Mouse (Mus musculus) adrenal gland, adult 8-10 months (tissue): Measurements from ENCODE around the gene Bsn. TPM values are rescaled to one million over a fixed set of nuclear protein-coding genes. Genes with fewer than 3 reads are reported as not detected.
"Not testable (repeated sequence)": the region's sequence is repeated elsewhere in the genome, so short reads cannot be mapped to it uniquely, and the experiment has no call there.

ENCODE experiments used
- DNase-seq: peaks from one replicate; pipeline ENCODE4 v3.0.0; 2022
- total RNA-seq, 4 experiments: library from RNA; stranded (reverse); gene quantifications; 2 replicates each; pipeline ENCODE4 v1.2.4; 2022

Gene Bsn
- total RNA-seq, 4 experiments from 2014 or later, result 3.7 to 6.8 (median 6.4) TPM

DNA sequence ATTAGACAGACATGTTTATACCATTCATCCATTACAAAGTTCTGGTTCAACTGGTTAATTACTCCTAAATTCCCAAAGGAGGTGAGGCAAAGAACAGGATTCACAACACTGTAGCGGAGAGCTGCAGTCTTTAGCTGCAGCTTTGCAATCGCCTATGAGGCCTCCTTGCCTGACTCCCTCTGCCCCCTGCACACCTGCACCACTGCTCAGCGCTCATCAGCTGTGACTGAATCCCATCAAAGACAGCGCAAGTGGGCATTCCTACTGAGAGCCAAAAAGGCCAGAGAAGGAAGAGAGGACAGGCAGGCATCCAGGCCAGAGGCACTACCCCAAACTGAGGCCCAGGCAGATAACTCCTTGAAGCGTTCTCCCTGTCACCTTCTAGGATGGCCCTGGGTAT is 42.6 kb downstream of the Bsn start:
- no peak for DNase-seq

DNA sequence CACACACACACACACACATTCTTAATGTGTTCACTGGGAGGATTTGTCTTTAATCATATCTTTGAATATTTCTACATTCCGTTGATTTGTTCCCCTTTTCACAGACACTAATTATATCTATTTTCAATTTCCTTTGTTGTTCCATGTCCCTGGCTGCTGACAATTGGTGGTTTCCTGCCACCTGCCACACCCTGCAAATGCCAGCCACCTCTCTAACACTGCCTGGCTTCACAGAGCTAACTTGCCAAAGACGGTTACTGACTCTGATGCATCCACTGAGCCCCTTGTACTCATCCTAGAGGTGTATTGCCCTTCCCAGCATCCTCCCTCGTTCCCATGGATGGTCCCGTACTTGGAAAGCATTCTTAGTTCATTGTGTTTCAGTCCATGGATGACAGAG is 43.7 kb downstream of the Bsn start:
- DNase-seq, result no peak

DNA sequence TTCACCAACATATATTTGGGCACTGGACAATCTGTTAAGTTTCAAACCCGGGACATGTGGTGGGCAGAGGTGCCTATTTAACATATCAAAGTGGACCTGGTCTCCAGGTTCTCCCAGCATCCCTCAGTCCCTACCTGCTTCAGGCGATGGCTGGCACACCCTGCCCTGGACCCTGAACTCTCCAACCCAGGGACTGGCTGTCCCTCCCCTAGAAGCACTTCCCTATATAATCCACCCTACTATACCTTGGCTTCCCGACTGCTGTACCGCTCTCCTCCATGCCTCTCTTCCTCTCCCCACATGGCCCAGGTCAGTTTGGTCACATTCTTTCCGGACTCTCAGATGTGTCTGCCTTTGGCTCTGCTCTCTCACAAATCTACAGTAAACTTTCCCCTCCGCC is 44.4 kb downstream of the Bsn start:
- DNase-seq, result no peak

DNA sequence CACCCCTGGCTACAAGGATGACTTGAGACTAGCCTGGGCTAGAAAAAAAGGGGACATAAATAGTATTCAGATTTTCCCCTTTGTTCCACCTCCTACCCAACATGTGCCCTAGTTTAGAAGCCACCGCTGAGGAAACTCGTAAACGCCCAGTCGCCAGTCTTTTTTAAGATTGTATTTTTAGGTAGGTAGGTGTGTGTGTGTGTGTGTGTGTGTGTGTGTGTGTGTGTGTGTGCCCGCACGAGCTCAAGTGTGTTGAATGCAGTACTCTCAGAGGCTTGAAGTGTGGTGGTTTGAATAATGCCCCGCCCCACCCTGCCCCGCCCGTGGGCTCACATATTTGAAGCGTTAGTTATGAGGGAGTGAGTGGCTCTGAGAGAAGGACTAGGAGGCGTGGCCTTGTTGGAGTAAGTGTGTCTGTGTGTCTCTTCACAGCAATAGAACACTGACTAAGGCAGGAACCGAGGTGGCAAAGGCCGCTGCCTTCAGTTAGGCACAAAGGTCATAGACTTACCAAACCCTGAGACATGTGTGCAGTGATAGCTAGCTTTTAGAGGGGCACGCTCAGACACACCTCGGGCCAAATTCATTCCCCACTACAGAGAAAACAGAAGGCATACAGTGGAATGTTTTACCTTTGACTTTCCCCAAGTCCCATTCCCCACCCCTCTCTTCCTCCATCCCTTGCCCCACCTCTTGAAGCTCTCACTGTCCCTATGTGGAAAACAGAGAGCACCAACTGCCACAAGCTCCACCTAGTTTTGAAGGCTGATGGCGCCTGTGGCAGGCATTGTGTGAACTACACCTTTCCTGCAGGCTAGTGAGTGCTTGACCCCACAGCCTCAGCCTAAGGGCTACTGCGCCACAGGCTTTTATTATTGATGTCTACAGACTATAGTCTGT is 45.6 kb downstream of the Bsn start:
- no peak for DNase-seq

DNA sequence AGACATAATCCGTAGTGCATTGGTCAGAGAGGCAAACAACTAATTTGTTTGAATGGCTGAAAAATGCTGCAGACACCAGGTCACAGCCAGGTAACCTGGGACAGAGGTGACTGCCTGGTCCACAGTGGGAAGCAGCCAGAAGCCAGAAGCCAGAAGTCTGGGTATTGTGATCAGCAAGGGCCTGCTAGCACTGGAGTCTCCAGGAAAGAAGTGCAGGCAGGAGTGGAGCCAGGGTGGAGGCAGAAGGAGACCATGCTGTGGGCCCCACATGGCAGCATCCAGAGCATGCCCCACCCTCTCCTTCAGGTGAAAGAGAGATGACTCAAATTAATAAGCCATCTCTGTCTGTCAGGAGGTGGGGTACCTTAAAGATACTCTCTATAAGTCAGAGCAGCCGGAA is 46.7 kb downstream of the Bsn start:
- no peak for DNase-seq

DNA sequence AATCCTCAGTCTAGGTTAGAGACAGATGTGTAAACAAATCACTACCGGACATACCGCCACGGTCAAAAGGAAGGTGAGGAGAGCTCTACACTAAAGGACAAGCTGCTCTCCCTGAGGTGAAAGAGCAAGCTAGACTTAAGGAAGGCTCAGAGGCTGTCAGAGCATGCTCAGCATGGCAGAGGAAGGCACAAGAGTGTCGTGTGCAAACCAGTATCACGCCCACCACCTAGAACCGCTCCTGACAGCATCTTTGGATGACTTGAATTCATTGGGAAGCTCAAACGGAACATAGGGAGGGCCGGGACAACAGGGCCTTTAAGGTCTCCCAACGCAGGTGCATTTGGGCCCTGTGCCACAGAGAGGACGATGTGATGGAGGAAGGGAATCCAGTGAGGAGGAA is 48.8 kb downstream of the Bsn start:
- DNase-seq, result no peak

DNA sequence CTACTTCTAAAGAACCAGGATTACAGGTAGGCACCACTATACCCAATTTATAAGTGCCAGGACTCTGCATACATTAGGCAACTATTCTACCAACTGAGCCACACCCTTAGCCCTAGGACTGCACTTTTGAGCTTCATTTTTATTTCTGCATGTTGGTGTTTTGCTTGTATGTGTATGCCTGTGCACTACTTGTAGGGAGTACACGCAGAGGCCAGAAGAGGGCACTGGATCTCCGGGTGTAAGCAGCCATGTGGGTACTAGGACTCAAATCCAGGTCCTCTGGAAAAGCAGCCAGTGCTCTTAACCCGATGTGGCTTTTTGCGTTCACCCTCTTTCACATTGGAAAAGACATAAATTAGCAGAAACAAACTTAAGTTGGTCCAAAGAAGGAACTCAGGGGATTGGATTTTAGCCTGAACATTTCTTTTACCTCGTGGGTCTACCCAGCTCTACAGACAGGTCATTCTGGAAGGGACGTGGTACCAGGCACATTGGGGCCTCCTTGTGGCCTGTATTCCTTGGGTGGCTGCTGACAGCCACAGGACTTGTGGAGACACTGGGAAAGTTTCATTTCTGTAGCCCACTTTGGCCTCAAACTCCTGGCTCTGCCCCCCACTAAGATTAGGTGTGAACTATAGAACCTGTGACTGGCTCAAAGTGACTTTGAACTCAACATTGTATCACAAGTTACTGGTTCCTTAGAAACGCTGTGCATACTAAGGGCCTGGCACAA is 50.1 kb downstream of the Bsn start:
- no peak for DNase-seq

DNA sequence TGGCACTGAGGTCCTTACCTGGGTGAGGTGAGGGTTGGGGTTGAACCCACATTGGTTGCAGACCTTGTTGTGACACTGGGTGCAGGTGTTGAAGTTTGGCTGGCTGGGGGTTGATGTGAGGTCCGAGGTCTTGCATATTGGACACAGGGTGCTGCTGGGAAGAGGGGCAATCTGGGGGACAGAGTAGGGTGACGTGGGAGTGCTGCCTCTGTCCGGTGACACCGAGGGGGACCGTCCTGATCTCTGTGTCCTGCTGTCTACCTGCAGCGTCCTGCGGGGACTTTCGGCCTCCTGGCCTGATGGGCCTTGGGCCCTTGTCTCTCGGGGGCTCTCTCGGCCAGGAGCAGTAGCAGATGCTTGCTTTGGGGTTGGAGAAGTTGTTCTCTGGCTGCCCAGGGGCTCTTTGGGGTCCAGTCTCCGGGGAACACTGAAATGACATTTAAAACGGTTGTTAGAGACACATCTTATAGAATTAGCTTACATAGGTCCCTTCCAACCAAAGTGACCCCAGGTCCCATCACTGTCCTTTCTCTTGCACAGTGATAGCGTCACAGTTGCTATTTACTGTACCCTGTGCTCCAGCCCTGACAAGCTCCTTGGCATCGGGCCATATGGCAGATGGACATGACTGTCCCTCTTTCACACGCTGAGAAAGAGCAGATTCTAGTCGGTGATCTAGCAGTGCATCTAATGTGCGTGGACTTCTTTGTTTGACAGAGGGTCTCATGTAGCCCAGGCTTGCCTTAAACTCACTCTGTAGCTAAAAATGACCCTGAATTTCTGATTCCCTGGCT is 50.8 kb downstream of the Bsn start:
- DNase-seq, result no peak

DNA sequence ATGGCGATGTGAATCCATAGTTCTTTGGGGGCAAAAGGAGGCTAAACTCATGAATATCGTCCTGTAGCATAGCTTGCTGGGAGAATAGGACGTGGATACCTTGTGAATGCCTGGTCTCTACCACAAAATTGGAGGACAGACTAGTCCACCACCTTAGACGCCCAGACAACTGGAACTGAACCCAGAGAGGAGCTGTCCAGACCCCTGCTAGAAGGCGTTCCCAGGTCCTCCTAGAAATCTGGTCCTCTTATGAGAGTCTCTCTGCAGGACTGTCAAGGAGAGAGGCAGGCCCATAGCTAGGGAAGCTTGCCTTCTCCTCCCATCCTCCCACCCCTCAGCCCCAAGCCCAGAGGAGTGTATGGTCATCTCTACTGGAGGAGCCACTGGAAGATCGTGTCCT is 52.1 kb downstream of the Bsn start:
- no peak for DNase-seq

DNA sequence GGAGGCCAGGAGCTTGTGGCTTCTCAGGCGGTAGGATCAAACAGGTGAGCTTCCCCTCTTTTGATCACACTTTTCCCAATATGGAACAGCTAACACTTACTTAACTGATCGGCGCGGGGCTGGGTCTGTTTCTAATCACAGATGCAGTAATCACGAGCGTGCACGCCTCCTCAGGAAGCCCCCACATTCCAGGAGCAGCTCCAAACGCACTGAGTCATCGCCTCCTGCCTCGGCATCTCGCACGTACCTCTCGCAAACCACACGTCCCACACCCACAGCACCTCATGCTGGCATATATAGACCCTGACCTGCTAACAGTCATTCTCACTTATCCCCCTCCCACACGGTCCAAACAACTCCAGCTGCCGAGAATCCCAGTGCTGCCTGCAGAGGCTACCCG is 52.7 kb downstream of the Bsn start:
- no peak for DNase-seq

DNA sequence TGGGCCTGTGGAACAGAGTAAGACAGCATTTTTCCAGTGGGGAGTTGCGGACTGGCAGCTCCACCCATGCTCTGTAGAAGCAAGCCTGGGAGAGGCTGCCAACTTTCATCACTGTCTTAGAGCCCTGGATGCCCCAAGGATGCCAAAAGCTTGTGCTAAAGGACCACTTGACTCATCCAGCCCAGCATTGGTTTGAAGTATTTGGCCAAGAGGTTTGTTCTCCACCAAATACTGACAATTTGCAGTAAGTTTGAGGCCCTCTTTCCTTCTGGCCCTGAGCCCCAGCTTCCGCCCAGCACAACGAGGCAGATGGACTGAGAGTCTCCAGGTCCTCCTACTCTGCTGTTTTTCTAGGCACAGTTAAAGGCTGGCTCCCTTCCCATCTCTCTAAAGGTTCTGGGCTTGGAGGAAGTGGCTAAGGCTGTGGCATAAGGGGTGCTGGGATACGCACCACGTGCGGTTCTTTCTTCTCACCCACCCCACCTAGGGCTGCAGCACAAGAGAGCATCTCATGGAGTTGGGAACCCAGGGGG is 53.2 kb downstream of the Bsn start:
- no peak for DNase-seq

DNA sequence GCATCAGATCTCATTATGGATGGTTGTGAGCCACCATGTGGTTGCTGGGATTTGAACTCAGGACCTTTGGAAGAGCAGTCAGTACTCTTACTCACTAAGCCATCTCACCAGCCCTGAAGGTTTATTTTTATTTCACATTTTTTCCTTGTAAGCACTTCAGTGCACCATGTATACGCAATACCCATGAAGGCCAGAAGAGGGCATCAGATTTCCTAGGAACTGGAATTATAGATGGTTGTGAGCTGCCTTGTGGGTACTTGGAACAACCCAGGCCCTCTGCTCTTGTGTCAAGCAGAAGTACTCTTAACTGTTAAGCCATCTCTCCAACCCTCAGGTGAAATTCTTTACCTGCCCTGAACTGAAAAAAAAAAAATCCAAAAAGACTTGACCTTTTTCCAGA is 54.0 kb downstream of the Bsn start:
- DNase-seq, result no peak

DNA sequence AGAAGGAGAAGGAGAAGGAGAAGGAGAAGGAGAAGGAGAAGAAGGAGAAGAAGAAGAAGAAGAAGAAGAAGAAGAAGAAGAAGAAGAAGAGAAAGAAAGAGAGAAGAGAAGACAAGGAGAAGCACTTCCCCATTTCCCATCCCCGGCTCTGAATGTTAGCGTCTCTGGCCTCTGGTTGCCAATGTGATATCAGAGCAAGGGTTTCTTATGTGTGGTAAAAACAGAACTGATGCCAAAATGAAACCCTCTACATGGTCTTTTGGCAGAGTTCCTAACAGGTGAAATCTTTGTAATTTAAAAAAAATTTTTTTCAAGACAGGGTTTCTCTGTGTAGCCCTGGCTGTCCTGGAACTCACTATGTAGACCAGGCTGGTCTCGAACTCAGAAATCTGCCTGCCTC is 54.5 kb downstream of the Bsn start:
- DNase-seq, result not testable (repeated sequence)

DNA sequence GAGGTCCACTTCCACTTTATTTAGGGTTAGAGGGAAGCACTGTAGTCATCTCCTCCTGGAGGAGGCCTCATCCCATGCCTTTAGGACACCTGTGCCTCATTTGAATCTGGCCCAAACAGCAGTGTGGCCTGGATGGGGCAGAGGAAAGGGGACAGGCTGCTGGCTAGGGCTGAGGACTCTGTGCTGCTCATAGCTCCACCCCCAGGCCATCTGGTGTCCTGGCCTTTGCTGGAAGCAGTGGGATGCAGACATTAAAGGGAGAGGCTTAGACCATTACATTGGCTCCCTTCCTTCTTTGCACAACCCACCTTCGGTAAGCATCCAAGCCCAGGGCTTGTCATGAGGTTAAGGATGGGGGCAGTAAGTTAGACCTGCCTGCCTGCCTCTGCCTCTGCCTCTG is 56.7 kb downstream of the Bsn start:
- no peak for DNase-seq

DNA sequence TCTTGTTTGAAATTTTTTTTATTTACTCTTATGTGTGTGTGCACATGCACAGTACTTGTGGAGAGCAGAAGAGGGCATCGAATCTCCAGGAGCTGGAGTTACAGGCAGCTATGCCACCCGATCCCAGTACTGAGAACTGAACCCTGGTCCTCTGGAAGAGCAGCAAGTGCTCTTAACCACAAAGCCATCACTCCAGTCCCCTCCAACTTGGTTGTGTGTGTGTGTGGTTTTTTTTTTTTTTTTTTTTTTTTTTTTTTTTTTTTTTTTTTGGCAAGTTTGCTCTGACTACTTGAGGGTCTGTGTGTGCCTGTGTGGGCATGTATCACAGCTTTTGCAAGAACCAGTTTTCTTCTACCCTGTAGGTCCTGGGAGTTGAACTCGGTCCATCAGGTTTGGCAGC is 57.8 kb downstream of the Bsn start:
- DNase-seq, result no peak

DNA sequence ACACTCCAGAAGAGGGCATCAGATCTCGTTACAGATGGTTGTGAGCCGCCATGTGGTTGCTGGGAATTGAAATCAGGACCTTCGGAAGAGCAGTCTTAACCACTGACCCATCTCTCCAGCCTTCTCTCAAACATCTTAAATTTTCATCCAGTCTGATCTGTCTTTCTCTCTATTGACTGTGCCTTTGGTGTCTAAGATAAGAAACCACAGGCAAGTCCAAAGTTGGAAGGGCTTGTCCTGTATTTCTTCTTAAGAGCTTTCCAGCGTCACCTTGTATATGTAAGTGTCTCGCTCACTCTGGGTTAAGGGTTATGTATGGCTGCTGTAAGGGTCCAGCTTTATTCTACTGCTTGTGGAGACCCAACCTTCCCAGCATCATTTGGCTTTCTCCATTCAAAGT is 58.7 kb downstream of the Bsn start:
- no peak for DNase-seq

DNA sequence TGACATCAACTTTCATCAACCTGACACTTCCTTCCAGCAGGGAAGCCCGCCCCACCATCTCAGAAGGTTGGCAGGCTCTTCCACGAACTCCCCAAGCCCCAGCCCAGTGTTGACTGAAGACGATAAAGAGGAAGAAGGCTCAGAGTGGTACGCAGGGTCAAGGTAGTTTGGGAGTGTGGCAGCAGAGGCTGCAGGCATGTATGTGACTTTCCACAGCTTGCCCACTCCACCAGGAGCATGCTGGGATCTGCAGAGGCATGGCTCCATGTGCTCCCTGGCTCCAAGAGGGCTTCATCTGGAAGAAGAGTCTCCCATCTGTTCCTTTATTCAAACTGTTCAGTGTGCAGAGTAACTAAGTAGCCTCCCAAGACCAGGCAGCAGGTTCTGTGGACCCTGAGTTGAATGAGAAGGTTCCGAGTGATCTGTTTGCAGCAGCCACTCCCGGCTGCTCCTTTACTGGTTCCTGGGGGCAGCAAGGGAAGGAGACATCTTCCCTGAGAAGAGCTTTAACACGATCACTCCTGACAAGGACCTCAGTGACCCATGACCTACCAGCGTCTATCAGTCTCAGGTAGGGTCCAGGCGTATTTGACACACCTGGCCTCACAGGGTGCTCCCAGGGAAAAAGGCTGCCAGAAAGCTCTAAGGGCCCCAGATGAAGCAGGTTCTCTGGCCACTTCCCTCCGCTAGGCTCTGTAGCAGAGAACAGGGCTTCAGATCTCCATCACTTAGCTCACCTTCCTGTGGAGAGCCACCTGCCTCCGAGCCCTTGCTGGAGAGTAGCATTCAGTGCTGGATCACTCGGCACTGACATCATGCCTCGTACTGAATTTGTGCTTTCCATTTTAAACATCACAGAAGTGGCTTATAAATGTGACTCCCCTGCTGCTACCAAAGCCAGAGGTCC is 60.9 kb downstream of the Bsn start:
- DNase-seq, result no peak

DNA sequence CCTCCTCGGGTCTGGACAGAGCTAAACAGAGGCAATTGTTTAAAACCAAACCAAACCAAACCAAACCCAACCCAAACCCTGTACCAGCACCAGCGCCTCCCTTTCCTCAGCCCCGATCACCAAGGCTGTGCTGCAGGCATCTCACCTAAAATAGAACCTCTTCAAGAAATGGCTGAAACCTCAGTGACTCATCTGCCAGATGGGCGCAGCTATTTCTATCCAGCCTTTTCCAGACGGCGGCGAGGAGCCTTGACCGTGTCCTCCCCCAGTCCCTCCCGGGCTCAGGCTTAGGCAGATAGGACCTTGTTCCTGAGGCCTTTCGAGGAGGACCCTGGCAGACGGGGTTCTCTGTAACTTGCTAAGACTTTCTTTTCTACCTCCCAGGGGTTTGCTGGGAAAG is 61.9 kb downstream of the Bsn start:
- DNase-seq, result no peak

DNA sequence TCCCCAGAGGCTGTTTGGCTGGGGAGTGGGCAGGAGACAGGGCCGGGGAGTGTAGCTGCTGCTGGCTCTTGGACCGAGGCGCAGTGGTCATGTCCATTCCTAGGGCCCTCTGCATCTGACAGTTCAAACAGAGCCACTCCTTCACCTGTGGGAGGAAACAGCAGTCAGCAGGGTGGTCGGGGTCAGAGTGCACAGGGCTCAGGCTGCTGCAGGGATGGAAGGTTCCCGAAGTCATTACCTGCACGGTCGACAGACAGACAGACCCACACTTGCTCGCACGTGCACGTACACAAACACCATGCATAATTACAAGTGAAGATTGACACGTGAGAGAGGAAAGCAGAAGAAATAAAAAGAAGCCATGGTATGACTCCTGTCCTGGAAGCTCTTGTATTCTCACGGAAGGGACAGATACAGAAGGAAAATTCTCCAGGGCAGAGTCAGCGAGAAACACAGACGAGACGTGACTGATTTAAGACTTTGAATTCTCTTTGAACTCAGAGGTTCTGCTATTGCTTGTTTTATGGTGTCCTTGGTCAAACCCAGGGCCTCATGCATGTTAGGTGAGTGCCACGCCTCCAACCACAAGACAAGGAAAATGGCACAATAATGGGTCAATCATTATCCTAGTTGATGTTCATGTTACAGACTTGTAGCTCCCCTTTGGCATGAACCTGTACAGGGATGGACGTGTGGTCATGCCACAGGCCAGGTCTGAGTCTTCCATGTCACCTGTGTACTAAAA is 63.6 kb downstream of the Bsn start:
- DNase-seq, result no peak

DNA sequence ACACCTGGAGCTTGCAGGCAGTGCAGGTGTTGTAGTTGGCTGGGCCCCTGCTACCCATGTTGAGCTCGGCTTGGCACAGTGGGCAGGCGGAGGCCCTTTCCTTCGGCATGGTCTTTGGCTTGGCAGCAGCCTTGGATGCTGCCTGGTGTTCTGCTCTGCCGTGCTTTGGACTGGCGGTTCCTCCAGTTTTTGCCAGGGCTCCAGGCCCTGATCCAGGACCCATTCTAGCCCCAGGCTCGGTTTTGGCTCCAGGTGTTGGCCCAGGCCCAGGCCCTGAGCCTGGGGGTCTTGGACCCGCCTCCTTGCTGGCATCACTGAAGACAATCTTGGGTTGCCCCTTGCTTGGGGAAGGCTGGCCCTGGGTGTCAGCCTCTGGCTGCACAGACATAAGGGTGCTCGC is 64.5 kb downstream of the Bsn start:
- no peak for DNase-seq

DNA sequence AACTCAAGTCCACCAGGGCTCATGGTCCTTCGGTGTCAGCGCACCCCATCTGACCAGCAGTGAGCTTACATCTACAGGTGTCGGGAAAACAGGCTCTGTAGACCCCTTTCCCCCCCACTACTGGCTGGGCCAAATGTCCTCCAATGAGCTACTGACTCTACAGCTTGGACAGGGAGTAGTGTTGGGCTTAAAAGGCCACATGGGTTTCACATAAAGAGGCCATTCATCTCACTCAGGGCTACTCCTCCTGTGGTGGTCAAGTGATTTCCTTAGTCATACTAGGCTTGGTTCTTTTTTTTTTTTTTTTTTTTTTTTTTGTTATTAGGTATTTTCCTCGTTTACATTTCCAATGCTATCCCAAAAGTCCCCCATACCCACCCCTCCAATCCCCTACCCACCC is 66.3 kb downstream of the Bsn start:
- DNase-seq, result no peak
